Mouse (Mus musculus) v-Abl transformed pro-B cells (cell line): Measurements from ENCODE around the gene Fam124a.
"Not testable (repeated sequence)": the region's sequence is repeated elsewhere in the genome, so short reads cannot be mapped to it uniquely, and the experiment has no call there.

ENCODE experiments used
- in situ Hi-C, 2 experiments: fragments of 400-800 bp; cut with MboI; formaldehyde crosslinking; loops; one replicate each; pipeline ENCODE4 v1.15.1; 2025; ENCODE audit not compliant: unreplicated experiment in 2 of 2

The Fam124a gene

GRCm38 (mm10) chr14:62573454-62573853, 17.9 kb downstream of the Fam124a start:
- in situ Hi-C loops = no loop called here

GRCm38 (mm10) chr14:62574906-62575305, 19.4 kb downstream of the Fam124a start:
- in situ Hi-C loops = no loop called here

GRCm38 (mm10) chr14:62575862-62576261, 20.3 kb downstream of the Fam124a start:
- in situ Hi-C loops = no loop called here

- in situ Hi-C loops = no loop called here
These were observed 25.4 kb downstream of the Fam124a start for GRCm38 (mm10) chr14:62580945-62581344.

- in situ Hi-C loops = no loop called here
These were observed 26.2 kb downstream of the Fam124a start for GRCm38 (mm10) chr14:62581768-62582167.

- in situ Hi-C loops = no loop called here
These were observed 29.1 kb downstream of the Fam124a start for GRCm38 (mm10) chr14:62584637-62585036.

GRCm38 (mm10) chr14:62585338-62585737, 29.8 kb downstream of the Fam124a start:
- in situ Hi-C loops = no loop called here

- in situ Hi-C loops = no loop called here
These were observed 44.6 kb downstream of the Fam124a start for GRCm38 (mm10) chr14:62600109-62600522.

GRCm38 (mm10) chr14:62602271-62602670, 46.7 kb downstream of the Fam124a start:
- in situ Hi-C loops = no loop called here

GRCm38 (mm10) chr14:62602869-62603268, 47.3 kb downstream of the Fam124a start:
- in situ Hi-C loops = no loop called here

- in situ Hi-C loops = no loop called here
These were observed 52.3 kb downstream of the Fam124a start for GRCm38 (mm10) chr14:62607791-62608196.

- in situ Hi-C loops = no loop called here
These were observed 54.4 kb downstream of the Fam124a start for GRCm38 (mm10) chr14:62609904-62610303.

GRCm38 (mm10) chr14:62622393-62622792, 66.9 kb downstream of the Fam124a start:
- in situ Hi-C loops = no loop called here

- in situ Hi-C loops = no loop called here
These were observed 72.4 kb downstream of the Fam124a start for GRCm38 (mm10) chr14:62627951-62628350.

GRCm38 (mm10) chr14:62637436-62638344, 82.2 kb downstream of the Fam124a start:
- in situ Hi-C loops = no loop called here

- in situ Hi-C loops = no loop called here
These were observed 82.8 kb downstream of the Fam124a start for GRCm38 (mm10) chr14:62638345-62638702.

- in situ Hi-C loops = no loop called here
These were observed 83.6 kb downstream of the Fam124a start for GRCm38 (mm10) chr14:62639111-62639510.

GRCm38 (mm10) chr14:62639551-62639950, 84.0 kb downstream of the Fam124a start:
- in situ Hi-C loops = no loop called here

GRCm38 (mm10) chr14:62640396-62640795, 84.9 kb downstream of the Fam124a start:
- in situ Hi-C loops = no loop called here

GRCm38 (mm10) chr14:62642368-62642767, 86.8 kb downstream of the Fam124a start:
- in situ Hi-C loops = not testable (repeated sequence)

- in situ Hi-C loops = no loop called here
These were observed 92.9 kb downstream of the Fam124a start for GRCm38 (mm10) chr14:62648405-62648804.

- in situ Hi-C loops = no loop called here
These were observed 94.8 kb downstream of the Fam124a start for GRCm38 (mm10) chr14:62650376-62650775.
